Comparison of ENCODE assay signal across 36 mouse cellular contexts in the genomic region with DNA sequence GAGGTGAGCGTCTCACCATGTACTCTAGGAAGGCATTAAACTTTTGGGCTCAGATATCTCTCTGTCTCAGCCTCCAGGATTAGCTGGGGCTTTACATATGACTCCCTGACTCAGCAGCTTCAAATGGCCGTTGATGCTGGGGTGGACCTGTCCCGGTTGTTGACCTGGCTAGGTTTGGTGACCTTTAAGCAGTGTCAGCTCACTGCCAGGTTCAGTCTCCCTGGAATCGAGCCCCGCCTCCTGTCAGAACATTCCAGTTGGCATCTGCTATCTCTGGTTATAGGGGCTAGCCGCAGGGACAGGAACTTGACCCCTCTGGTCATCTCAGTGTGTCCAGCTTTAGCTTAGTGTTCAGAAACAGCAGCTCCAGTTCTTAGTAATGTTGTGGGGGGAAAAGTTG. TPM values are rescaled to one million over a fixed set of nuclear protein-coding genes. Genes with fewer than 3 reads are reported as not detected.
DNase-seq lines count a peak whose midpoint lies in the region; ATAC-seq lines count a peak whose summit lies in the region.
"Had no signal": no experiment of that assay in that cellular context is flagged by ENCODE, and none has a peak within 500 bp of the region (broad histone marks: within the 10 kb centered on the region; RNA-seq: fewer than 3 reads in every experiment).

No protein-coding gene starts in this region.

- no peaks in the 10 kb centered on the region for H3K9me3 ChIP-seq in heart, embryonic 15.5 days (replicated peaks)
- peaks cover 3% of the 10 kb centered on the region; the same call in 1 of the 2 replicates for H3K9me3 ChIP-seq in kidney, embryonic 15.5 days (replicated peaks)
- no peaks in the 10 kb centered on the region for H3K9me3 ChIP-seq in neural tube, embryonic 15.5 days (replicated peaks)
- no peaks in the 10 kb centered on the region; the same call in 1 of the 2 replicates for H3K9me3 ChIP-seq in embryonic facial prominence, embryonic 10.5 days
- H3K9me3 ChIP-seq: embryonic facial prominence, embryonic 13.5 days; forebrain, embryonic 15.5 days; hindbrain, embryonic 15.5 days; liver, embryonic 13.5 days; midbrain, embryonic 13.5 days had no signal

- no peaks in the 10 kb centered on the region for H3K36me3 ChIP-seq in heart, embryonic 15.5 days
- no peaks in the 10 kb centered on the region for H3K36me3 ChIP-seq in kidney, embryonic 15.5 days
- no peaks in the 10 kb centered on the region for H3K36me3 ChIP-seq in neural tube, embryonic 15.5 days
- H3K36me3 ChIP-seq in embryonic facial prominence, embryonic 10.5 days (replicated peaks): no peaks in the 10 kb centered on the region
- H3K36me3 ChIP-seq: embryonic facial prominence, embryonic 13.5 days; forebrain, embryonic 10.5 days; forebrain, embryonic 15.5 days; heart, embryonic 13.5 days; hindbrain, embryonic 10.5 days; hindbrain, embryonic 15.5 days; limb, embryonic 12.5 days; liver, embryonic 13.5 days; midbrain, embryonic 13.5 days had no signal

- H3K4me3 ChIP-seq in heart, embryonic 15.5 days: 0 out of 2 replicates have a peak overlapping the region, but pooled peaks have one; percentile 48
- H3K4me3 ChIP-seq in kidney, embryonic 15.5 days (replicated peaks): no peak overlapping the region
- H3K4me3 ChIP-seq in neural tube, embryonic 15.5 days (replicated peaks): no peak overlapping the region
- no peak overlapping the region for H3K4me3 ChIP-seq in embryonic facial prominence, embryonic 10.5 days
- H3K4me3 ChIP-seq: heart, adult 2 months; layer of hippocampus, adult 2 months had no signal

- H3K9ac ChIP-seq in heart, embryonic 15.5 days: no peak overlapping the region
- H3K9ac ChIP-seq in kidney, embryonic 15.5 days: no peak overlapping the region
- H3K9ac ChIP-seq in neural tube, embryonic 15.5 days (replicated peaks): no peak overlapping the region
- H3K9ac ChIP-seq: embryonic facial prominence, embryonic 13.5 days; forebrain, embryonic 15.5 days; limb, embryonic 12.5 days; liver, embryonic 13.5 days had no signal

- 43% methylated on average over 6 of the region's 6 CpGs for WGBS in heart, embryonic 15.5 days
- 46% methylated on average over 6 of the region's 6 CpGs for WGBS in kidney, embryonic 15.5 days
- 66% methylated on average over 6 of the region's 6 CpGs for WGBS in neural tube, embryonic 15.5 days
- 48% methylated on average over 6 of the region's 6 CpGs for WGBS in embryonic facial prominence, embryonic 10.5 days

- no peak for DNase-seq in heart, adult 8-10 months (ENCODE audit: low spot score)
- DNase-seq in kidney, adult 9 months: peak; percentile 50
- no peak for DNase-seq in neural tube, embryonic 10.5 days (ENCODE audit: extremely low spot score, low spot score)
- DNase-seq in embryonic facial prominence, embryonic 10.5 days (ENCODE audit: low spot score): no peak
- DNase-seq: adrenal gland, postnatal 14 days; cerebellum, adult 11 months; cerebellum, adult 9-11 months; embryo, embryonic 11 days; heart, postnatal 14 days; liver, embryonic 13.5 days; lung, adult 2 months; lung, postnatal 10 days; right cerebral cortex, adult 18-20 months; right cerebral cortex, postnatal 4 days; thymus, adult 2 months; thymus, postnatal 36 days had no signal

- H3K27me3 ChIP-seq in heart, embryonic 15.5 days: peaks cover 61% of the 10 kb centered on the region
- H3K27me3 ChIP-seq in kidney, embryonic 15.5 days: peaks cover 61% of the 10 kb centered on the region
- peaks cover 61% of the 10 kb centered on the region for H3K27me3 ChIP-seq in neural tube, embryonic 15.5 days (replicated peaks)
- H3K27me3 ChIP-seq in embryonic facial prominence, embryonic 10.5 days (replicated peaks; ENCODE audit: low read depth, poor library complexity, severe bottlenecking): peaks cover 64% of the 10 kb centered on the region

- H3K4me2 ChIP-seq in heart, embryonic 15.5 days: no peak overlapping the region
- H3K4me2 ChIP-seq in kidney, embryonic 15.5 days: no peak overlapping the region
- H3K4me2 ChIP-seq in neural tube, embryonic 15.5 days: peak overlapping the region; percentile 76; the same call in 1 of the 2 replicates

- no peak overlapping the region for H3K27ac ChIP-seq in heart, embryonic 15.5 days
- no peak overlapping the region for H3K27ac ChIP-seq in kidney, embryonic 15.5 days
- H3K27ac ChIP-seq in neural tube, embryonic 15.5 days (replicated peaks): no peak overlapping the region
- H3K27ac ChIP-seq in embryonic facial prominence, embryonic 10.5 days (replicated peaks): no peak overlapping the region
- H3K27ac ChIP-seq: embryonic facial prominence, embryonic 13.5 days; forebrain, embryonic 10.5 days; forebrain, embryonic 15.5 days; heart, adult 2 months; heart, embryonic 13.5 days; hindbrain, embryonic 10.5 days; hindbrain, embryonic 15.5 days; kidney, postnatal 0 days; layer of hippocampus, adult 2 months; left cerebral cortex, adult 2 months; limb, embryonic 12.5 days; liver, embryonic 13.5 days; macrophage; midbrain, embryonic 13.5 days had no signal

- ATAC-seq in heart, embryonic 15.5 days (replicated peaks; ENCODE audit: insufficient number of reproducible peaks, insufficient read depth, low FRiP score, low read depth): no peak
- ATAC-seq in kidney, embryonic 15.5 days (replicated peaks; ENCODE audit: low FRiP score): no peak
- ATAC-seq in neural tube, embryonic 15.5 days (ENCODE audit: low FRiP score): no peak
- ATAC-seq: CD4-positive, CD25-positive, alpha-beta regulatory T cell, adult 4 months; forebrain, embryonic 15.5 days; inflammation-experienced regulatory T-cells, adult 6 months; midbrain, embryonic 13.5 days had no signal

- H3K4me1 ChIP-seq in heart, embryonic 15.5 days (replicated peaks): peaks cover 29% of the 10 kb centered on the region
- peaks cover 35% of the 10 kb centered on the region for H3K4me1 ChIP-seq in kidney, embryonic 15.5 days
- H3K4me1 ChIP-seq in neural tube, embryonic 15.5 days: peaks cover 29% of the 10 kb centered on the region
- peaks cover 31% of the 10 kb centered on the region for H3K4me1 ChIP-seq in embryonic facial prominence, embryonic 10.5 days

RNA-seq across cellular contexts. Expression of gene Amn, which starts 5.5 kb away (rescaled TPM):
- polyA plus RNA-seq in heart, embryonic 15.5 days (2015; fragmentation: Nextera tagmentation; extraction: Ambion mirVana): 1.4 and 2.0 TPM in 2 replicates
- total RNA-seq in heart, adult 8-10 months (2022): under 1 TPM in 1 of 4 experiments, not detected in 3; 0.41 TPM
- 43.7 and 43.9 TPM in 2 replicates for polyA plus RNA-seq in kidney, embryonic 15.5 days (2015; fragmentation: Nextera tagmentation; extraction: Ambion mirVana)
- polyA plus RNA-seq in neural tube, embryonic 15.5 days (2015; fragmentation: Nextera tagmentation; extraction: Ambion mirVana): 45.9 and 50.2 TPM in 2 replicates
- polyA plus RNA-seq in embryonic facial prominence, embryonic 10.5 days (2016; fragmentation: Nextera tagmentation; extraction: Ambion mirVana): 0.16 and 0.25 TPM in 2 replicates
- total RNA-seq: adrenal gland, postnatal 14 days; gastrocnemius, adult 8-10 months; heart, adult 2 months; heart, postnatal 14 days had no signal
- polyA plus RNA-seq: CD4-positive, CD25-positive, alpha-beta regulatory T cell, adult 4 months; heart, adult 2 months; inflammation-experienced regulatory T-cells, adult 6 months; macrophage; neural tube, embryonic 11.5 days had no signal

Comparison
In these comparisons a context has a peak if more than half of its experiments do, and no peak if none do; other contexts are left out.
1. RNA of gene Amn, which starts 5.5 kb away (polyA plus RNA-seq): 45.9 to 50.2 TPM in neural tube, embryonic 15.5 days and 43.7 to 43.9 TPM in kidney, embryonic 15.5 days; 1.4 to 2.0 TPM in heart, embryonic 15.5 days and 0.16 to 0.25 TPM in embryonic facial prominence, embryonic 10.5 days; every median in the first group is over 10 times any median in the second.